Mouse (Mus musculus): ENCODE measurements around the gene Fdps. TPM values are rescaled to one million over a fixed set of nuclear protein-coding genes. Genes with fewer than 3 reads are reported as not detected.
A peak's percentile ranks its signal among the peaks of the same experiment; 100 is the strongest.

Gene Fdps
- total RNA-seq (2021): 100 to 1,000 TPM; 165 to 177 TPM

DNA sequence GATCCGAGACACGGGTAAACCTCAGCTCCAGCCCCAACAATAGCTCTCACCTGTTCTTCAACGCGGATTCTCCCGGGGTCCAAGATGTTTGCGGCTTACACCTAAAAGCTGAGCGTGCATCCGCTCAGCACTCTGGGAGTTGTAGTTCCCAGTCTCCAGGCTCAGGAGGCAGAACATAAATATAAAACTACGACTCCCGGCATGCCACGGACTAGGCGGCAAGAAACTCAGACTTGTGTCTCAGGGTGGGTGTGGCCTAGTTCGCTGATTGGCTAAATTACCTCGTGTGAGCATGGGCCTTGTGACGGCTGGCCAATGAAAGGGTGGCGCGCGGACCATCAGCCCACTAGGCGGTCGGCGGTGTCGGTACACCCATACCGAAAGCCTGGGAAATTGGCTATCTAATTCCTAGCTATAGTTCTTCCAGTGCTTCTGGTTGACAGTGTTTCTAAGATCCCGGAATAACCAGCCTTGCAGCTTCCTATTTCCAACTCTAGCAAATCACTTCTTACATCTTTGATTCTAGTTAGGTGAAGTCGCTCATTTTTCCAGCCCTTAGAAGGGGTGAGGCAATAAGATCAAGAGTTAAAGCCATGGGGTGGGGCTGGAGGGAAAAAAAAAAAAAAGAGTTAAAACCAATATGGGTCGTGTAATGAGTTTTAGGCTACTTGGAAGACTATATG lies at the start of gene Fdps:
Gene Fdps, minus strand, starts transcription at position 148 of the 683 bp plus-strand sequence.
- intact Hi-C loops (cut with DNase I): no loop called here
- DNase-seq (ENCODE audit: extremely low spot score in 1 of 2, low spot score in 2 of 2): peak; percentile 97 to 99

DNA sequence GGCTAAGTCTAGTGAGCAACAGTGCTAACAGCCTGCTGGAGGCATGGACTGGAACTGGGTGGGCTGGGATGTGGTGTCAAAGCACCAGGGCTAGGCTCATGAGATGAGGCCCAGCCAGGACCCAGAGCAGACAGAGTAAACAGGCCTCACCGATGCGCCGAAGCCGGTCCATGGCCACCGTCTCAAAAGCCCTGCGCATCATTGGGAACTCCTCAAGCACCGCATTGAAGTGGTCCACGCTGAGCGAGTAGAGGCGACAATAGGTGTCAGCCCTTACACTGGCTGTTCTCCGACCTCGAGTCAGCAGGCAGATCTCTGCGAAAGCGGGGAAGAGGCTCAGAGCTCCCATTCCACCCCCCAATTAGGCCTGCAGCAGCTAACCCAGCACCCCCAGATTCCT lies 46.8 kb upstream of the Fdps start:
- DNase-seq (ENCODE audit: extremely low spot score in 1 of 2, low spot score in 2 of 2): no peak
- intact Hi-C loops (cut with DNase I): no loop called here

DNA sequence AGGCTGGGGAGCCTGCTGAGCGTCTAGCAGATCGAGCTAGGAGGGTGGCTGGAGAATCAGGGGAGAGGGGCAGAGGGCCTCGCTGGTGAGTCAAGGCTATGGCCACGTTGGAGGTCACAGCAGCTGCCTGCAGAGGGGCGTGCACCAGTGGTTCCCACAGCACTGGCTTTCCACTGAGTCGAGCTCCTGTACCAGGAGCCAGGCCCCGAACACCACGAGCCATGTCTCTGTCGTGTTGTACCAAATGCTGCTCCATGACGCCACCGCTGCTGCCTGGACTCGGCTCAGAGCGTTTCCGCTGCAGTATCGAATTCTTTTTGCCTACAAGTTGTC lies 46.2 kb upstream of the Fdps start:
- intact Hi-C loops (cut with DNase I): no loop called here
- no peak for DNase-seq (ENCODE audit: extremely low spot score in 1 of 2, low spot score in 2 of 2)

DNA sequence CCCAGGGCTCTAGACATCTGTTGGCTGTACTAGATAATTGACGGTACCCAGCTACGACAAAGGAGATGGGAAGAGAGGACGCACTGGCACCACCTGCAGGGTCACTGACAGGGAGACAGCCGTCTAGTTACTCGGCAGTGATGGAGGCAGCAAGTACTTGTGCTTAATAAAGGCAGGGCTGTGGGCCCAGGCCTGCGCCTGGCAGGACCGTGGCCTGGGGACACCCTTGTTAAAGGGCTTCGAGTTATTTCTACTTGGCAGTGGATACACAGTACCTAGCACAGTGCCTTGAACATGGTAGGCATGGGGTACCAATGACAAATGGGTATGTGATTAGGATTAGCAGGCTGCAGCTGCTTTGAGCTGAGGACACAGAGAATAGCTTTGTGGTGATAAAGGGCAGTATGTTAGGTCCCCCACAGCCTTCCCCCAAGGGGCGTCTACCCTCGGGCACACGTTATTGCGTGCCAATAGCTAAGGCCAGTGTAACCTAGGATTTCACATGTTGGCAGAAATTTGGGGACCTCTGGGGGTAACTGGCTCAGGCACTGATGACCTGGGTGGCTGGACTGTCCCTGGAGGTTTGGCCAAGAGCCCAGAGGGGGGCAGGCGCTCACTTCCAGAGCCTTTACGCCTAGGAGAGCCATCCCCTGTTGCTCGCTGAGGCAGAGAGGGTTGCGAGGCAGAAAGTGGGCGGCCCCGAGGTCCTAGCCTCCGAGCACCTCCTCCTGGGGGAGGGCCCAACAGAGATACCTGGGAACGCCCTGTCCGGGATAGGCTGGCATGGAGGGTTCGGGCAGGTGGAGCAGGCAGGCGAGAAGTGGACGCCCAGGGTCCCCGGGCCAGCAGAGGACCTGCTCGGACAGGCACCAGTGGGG lies 45.6 kb upstream of the Fdps start:
- intact Hi-C loops (cut with DNase I): no loop called here
- no peak for DNase-seq (ENCODE audit: extremely low spot score in 1 of 2, low spot score in 2 of 2)

DNA sequence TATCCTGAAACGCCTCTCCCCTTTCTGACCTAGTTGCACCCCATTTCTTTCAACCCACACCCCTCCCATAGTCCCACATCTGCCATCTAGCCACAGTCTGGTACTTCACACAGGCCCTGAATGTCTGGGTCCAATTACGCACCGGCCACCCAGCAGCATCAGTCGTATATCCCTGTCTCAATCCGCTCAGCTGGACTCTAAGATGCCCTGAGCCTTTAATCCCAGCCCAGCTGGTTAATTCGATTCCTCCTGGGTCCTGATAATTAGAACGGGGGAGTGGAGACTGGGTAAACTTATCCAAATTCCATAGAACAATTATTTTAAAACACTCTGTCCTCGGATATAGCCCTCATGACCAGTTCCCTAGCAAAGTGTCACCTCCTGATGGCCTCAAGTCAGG lies 43.8 kb upstream of the Fdps start:
- DNase-seq (ENCODE audit: extremely low spot score in 1 of 2, low spot score in 2 of 2): no peak
- intact Hi-C loops (cut with DNase I): no loop called here

DNA sequence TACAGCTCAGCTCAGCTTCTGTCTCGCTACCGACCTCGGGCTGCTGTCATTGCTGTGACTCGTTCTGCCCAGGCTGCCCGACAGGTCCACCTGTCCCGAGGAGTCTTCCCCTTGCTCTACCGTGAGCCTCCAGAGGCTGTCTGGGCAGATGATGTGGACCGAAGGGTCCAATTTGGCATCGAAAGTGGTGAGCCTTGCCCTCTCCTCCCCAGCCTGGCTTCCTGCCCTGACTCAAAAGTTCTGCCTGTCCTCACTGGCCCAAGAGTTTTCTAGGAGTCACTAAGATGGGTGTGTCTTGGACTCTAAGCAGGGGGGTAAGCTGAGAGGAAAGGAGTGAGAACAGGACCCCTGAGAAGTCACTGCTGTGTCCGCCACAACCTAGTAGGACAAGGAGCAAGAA lies 43.1 kb upstream of the Fdps start:
- intact Hi-C loops (cut with DNase I): no loop called here
- DNase-seq (ENCODE audit: extremely low spot score in 1 of 2, low spot score in 2 of 2): no peak

DNA sequence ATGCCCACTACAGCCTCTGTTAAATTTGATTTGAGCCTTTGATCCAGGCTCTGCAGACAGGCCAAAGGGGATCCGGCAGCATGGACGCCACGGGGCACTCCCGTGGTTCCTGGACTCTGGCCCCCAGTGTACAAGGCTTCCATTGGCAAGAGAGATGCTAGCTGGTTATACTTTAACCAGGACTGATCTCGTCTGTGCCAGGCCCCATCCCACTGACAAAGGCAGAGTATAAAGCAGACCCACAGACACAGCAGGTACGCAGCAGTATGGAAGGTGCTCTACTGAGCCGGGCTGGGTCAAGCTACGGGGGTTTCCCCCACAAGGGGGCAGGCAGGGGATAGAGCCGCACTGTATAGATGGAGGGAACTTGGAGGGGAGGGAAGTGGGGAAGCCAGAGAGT lies 34.6 kb upstream of the Fdps start:
- DNase-seq (ENCODE audit: extremely low spot score in 1 of 2, low spot score in 2 of 2): no peak
- intact Hi-C loops (cut with DNase I): no loop called here

DNA sequence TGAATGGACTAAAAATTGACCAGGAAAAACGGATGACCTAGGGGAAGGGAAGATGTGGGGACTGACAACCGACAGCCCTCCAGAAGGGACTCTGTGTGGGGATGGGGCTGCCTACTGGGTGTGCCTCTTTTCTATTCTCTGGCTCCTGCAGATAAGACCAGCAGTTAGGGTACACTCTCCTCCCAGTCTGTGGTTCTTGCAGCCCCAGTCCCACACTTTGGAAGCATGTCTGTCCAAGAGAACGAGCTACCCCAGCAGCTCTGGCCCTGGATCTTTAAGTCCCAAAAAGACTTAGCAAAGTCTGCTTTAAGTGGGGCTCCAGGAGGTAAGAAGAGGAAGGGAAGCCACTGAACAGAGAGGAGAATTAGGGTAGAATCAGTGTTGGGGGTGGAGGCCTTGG lies 34.2 kb upstream of the Fdps start, which contains the start of gene Pklr:
Gene Pklr, plus strand, starts transcription at position 185 of the 400 bp plus-strand sequence.
- intact Hi-C loops (cut with DNase I): no loop called here
- DNase-seq (ENCODE audit: extremely low spot score in 1 of 2, low spot score in 2 of 2): no peak

DNA sequence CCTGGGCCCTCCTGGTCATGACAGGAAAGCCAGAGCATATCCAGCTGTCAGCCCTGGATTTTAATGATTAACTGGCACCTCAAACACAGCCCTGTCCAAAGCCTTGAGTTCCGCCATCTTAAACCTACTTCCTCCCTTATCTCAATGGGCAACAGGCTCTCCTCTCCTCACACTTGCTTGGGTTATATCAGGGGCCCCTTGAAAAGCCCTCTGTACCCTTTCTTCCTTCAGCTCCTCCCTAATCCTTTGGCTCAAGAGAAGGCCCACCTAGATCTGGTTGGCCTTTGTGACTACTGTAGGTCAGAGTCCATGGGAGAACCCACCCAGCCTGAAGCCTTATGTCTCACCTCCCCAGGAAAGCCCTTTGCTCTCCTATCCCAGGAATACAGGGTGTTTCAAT lies 32.0 kb upstream of the Fdps start:
- intact Hi-C loops (cut with DNase I): no loop called here
- DNase-seq (ENCODE audit: extremely low spot score in 1 of 2, low spot score in 2 of 2): no peak

DNA sequence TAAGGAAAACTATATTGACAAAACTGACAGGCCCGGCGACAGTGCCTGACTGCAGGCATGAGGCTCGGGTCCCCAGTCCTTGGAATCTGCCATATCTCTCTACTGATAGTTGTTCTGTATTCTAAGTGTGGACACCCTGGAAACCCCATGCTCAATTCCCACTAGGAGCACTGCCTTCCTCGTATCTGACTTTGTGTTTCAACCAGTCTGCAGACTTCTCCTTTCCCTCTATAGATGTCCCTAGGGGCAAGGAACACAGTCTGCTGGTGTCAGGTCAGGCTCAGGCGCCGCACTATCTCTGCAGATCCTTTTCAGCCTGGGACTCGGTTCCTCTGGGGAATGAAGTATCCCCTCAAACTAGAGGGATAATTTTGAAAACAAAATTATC lies 31.3 kb upstream of the Fdps start:
- intact Hi-C loops (cut with DNase I): no loop called here
- DNase-seq (ENCODE audit: extremely low spot score in 1 of 2, low spot score in 2 of 2): no peak

DNA sequence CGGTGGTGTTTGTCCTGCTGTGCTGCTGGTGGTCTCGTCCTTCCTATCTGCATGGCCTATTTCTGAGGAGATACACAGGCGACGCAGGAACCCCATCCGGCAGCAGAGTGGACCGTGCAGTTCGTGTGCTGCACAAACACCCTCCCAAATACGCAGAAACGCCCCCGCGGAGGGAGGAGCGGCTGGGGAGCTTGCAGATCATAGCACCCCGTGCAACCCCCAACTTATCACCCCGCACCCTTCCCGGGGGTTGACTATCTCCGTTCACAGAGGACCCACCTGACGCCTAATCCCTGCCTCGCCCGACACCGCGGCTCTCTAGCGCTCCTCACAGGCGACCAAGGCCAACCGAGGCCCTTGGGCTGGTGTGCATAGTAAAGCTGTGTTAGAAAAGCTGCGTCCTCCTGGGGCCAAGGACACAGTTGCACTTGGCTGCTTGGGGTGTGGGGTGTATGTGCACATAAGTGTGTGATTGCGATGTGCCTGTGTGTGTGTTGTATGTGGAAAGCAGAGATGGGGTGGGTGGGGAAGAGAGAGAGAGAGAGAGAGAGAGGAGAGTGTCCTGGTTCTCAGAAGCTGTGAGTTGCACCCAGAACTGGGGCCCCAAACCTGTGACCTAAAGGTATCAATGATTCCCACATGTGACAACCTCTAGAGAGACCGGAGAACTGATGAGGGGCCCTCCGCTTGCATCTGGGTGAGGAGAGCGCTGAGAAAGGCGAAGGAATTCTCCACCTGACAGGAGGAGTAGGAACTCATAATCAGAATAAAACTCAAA lies 30.7 kb upstream of the Fdps start:
- intact Hi-C loops (cut with DNase I): no loop called here
- peak in 1 of 2 experiments; percentile 63 for DNase-seq (ENCODE audit: extremely low spot score in 1 of 2, low spot score in 2 of 2)

DNA sequence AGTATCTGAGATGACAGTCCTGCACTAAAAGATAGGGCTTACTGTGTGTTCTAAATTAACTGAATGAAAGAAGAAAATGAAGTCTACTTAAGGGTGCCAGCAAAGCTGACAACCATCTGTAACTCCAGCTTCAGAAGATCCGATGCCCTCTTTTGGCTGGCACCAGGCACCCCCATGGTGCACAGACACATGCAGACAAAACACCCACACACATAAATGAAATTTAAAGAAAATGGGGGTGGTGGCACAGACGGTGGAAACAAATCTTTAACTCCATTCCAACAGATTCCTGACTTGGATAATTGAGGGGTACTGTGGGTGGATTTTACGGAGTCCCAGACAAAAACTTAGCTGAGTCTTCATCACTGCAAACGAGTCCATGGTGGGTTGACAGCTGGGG lies 30.1 kb upstream of the Fdps start:
- intact Hi-C loops (cut with DNase I): no loop called here

DNA sequence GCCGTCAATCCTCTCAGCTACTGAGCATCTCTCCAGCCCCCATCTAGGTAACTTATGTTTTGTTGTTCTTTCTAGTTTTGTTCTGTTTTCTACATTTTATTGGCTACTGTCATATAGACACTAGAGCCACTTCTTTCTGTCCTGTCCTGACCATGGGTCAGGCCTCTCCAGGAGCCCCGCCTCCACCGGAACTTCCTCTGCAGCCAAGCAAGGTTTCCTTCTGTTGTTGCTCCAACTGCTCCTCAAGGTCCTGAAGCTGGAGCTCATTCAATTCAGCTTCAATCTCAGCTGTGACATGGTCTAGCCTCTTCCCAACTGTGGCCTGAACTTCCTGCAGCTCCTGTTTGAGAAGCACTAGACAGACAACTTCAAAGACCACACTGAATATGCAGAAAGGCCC lies 28.1 kb upstream of the Fdps start:
- intact Hi-C loops (cut with DNase I): no loop called here
- DNase-seq (ENCODE audit: extremely low spot score in 1 of 2, low spot score in 2 of 2): no peak

More for the DNA sequence above, 30.1 kb upstream of the Fdps start:
- DNase-seq (ENCODE audit: extremely low spot score in 1 of 2, low spot score in 2 of 2): peak in 1 of 2 experiments; percentile 56

DNA sequence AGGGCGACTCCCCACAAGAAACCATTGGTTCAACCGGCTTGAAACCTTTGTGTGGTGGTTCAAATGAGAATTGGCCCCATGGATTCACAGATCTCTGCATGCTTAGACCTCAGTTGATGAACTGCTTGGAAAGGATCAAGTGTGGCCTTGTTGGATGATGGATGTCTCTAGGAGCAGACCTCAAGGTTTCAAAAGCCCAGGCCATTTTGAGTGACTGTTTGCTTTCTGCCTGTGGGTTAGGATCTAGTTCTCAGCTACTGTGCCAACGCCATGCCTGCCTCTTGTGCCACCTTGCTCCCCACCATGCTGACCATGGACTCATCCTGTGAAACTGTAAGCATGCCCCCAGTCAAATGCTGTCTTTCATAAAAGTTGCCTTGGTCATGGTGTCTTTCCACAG lies 24.2 kb upstream of the Fdps start:
- DNase-seq (ENCODE audit: extremely low spot score in 1 of 2, low spot score in 2 of 2): no peak
- intact Hi-C loops (cut with DNase I): no loop called here

DNA sequence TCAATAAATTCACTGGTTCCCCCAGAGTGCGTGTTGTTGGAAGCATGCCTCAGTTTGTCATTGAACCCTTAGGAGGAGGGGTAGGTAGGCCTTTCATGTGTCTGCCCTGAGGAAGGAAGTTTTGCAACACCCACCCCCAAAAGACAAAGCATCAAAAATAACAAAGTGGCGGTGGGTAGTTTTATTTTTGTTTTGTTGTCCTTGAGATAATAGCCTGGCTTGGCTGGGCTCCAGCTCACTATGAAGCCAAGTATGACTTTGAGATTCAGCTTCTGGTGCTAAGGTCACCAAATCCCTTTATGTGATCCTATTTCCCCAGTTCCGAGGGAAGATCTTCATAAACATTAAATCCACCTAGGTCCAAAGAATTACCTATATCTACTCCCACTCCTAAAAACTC lies 22.5 kb upstream of the Fdps start:
- DNase-seq (ENCODE audit: extremely low spot score in 1 of 2, low spot score in 2 of 2): peak in 1 of 2 experiments; percentile 65
- intact Hi-C loops (cut with DNase I): no loop called here

DNA sequence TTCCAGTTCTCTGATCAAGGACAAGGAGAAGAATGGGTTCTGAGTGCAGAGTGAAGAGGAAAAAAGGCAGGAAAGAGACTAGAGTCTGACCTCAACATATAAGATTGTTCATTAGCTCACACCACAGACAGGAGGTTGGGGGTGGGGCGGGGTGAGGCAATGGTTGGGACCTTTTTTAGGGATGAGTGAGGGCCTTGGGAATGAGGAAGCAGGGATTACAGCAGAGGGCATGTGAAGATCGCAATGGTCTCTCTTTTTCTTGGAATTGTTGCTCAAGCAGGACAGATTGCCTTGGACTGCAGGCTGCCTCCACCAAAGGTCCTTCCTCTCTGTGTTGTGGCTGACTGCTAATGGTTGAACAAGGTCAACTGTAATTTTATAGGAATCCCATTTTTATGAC lies 21.6 kb upstream of the Fdps start:
- DNase-seq (ENCODE audit: extremely low spot score in 1 of 2, low spot score in 2 of 2): no peak
- intact Hi-C loops (cut with DNase I): no loop called here

DNA sequence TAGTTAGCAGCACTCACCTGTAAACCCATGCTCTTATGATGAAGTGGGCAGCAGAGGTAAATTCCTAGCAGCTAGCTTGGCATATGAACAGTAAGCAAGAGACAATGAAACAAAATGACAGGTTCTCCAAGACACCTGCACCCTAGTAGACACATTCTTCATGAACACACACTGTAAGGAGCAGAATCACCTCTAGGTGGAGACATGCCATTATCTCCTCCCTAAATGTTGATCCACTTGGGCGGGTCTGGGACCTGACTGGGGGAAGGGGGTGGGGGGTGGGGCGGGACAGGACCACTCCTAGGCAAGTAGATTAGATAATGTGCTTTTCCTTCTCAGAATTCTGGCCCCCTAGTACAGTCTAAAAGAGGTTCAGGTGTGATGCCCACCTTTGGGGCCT lies 13.8 kb upstream of the Fdps start:
- DNase-seq (ENCODE audit: extremely low spot score in 1 of 2, low spot score in 2 of 2): no peak
- intact Hi-C loops (cut with DNase I): loop anchor here (5.0 kb wide), 1 partner anchor 42 kb away; no protein-coding TSS in a partner anchor

DNA sequence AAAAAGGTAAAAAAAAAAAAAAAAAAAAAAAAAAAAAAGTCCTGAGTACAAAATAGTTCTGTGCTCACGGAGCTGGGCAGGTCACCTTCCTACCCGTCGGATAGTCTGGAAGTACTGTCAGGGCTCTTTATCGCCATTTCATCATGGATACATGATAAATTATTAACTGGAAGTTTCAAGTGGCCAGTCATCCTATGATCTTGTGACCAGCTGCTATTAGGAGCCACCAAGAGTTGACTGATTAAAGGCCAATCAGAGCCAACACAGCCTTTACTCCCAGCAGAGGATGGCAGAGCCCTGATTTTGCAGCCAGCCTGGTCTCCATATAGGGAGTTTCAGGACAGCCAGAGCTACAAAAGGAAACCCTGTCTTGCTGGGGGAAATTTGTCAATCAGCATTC lies 11.3 kb upstream of the Fdps start:
- DNase-seq (ENCODE audit: extremely low spot score in 1 of 2, low spot score in 2 of 2): no peak
- intact Hi-C loops (cut with DNase I): no loop called here

DNA sequence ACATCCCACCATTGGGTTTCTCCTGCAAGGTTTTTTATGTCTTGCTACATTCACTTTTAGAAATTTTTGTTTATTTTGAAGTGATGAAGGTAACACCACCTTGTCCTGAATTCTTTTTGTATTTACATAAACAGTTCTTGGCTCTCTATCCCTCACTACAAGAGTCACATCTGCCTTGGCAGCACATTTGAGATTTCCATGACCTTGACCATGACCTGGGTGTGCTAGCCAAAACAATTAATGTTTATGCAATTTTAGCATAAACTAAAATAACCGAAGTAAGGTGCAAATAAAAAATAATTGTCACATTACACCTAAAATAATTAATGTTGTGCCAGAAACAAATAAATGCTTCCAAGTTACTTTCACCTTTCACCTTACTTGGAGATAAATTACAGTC lies 6.4 kb upstream of the Fdps start:
- no peak for DNase-seq (ENCODE audit: extremely low spot score in 1 of 2, low spot score in 2 of 2)
- intact Hi-C loops (cut with DNase I): no loop called here

DNA sequence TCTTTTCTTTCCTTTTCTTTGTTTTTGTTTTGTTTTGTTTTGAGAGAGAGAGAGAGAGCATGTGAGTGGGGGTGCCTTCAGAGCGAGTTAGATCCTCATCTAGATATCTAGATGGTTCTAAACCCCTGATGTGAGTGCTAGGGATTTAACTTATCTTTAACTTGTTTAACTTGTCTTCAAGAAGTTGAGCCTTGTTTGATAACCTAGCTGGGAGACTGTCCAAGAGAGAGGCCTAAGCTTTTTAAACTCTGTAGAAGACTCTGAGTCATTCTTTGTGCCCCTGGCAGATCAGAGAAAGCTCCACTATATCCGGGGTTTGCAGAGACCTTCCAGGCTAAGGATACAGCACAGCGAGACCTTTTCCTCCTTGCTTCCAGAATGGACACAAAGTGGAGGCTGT lies 5.8 kb upstream of the Fdps start:
- intact Hi-C loops (cut with DNase I): no loop called here
- DNase-seq (ENCODE audit: extremely low spot score in 1 of 2, low spot score in 2 of 2): no peak
